Mouse (Mus musculus) kidney, embryonic 16.5 days (tissue): ENCODE data around the gene 1110032F04Rik. TPM values are rescaled to one million over a fixed set of nuclear protein-coding genes. Genes with fewer than 3 reads are reported as not detected.

Source experiments
- ATAC-seq: fragments of 200-750 bp; cut with Nextera tagmentation; 2 replicates; pipeline ENCODE4 v1.8.0; 2017; ENCODE audit warnings: moderate TSS enrichment; ENCODE audit not compliant: low FRiP score, low TSS enrichment
- H3K27ac ChIP-seq: fragments of 300-500 bp; sonication (generic); 2 replicates; pipeline ENCODE4 v1.5.1; 2014; ENCODE audit warnings: low read length
- H3K27me3 ChIP-seq: fragments of 300-500 bp; sonication (generic); 2 replicates; pipeline ENCODE4 v1.6.1; 2014; ENCODE audit warnings: low read length, control low read depth, mixed read lengths; ENCODE audit not compliant: insufficient read depth
- H3K36me3 ChIP-seq: fragments of 300-500 bp; sonication (generic); 2 replicates; pipeline ENCODE4 v1.6.1; 2014; ENCODE audit warnings: low read length, control low read depth, mixed read lengths; ENCODE audit not compliant: insufficient read depth
- H3K4me1 ChIP-seq: fragments of 300-500 bp; sonication (generic); 2 replicates; pipeline ENCODE4 v1.6.1; 2014; ENCODE audit warnings: low read length, control low read depth, mixed read lengths; ENCODE audit not compliant: insufficient read depth
- H3K4me2 ChIP-seq: fragments of 300-500 bp; sonication (generic); replicated peaks from 2 replicates; pipeline ENCODE4 v1.6.1; 2014; ENCODE audit warnings: low read depth, low read length
- H3K4me3 ChIP-seq: fragments of 300-500 bp; sonication (generic); 2 replicates; pipeline ENCODE4 v1.5.1; 2014; ENCODE audit warnings: mild to moderate bottlenecking, low read length
- H3K9ac ChIP-seq: fragments of 300-500 bp; sonication (generic); replicated peaks from 2 replicates; pipeline ENCODE4 v1.6.1; 2014; ENCODE audit warnings: low read length
- H3K9me3 ChIP-seq: fragments of 300-500 bp; sonication (generic); 2 replicates; pipeline ENCODE4 v1.6.1; 2016; ENCODE audit warnings: low read length, control low read depth
- WGBS: fragments of 180-500 bp; shearing (Covaris S2); extraction: QIAGEN DNeasy Blood & Tissue Kit; methylation state at CpG from one replicate; pipeline ENCODE4 v1.1.7; 2014; 5-methylcytosine and 5-hydroxymethylcytosine counted together
- polyA plus RNA-seq: library from polyadenylated mRNA; unstranded; fragments of >200 nt; fragmentation: Nextera tagmentation; extraction: Ambion mirVana; gene quantifications from 2 replicates; pipeline ENCODE4 v1.2.1, GENCODE M21; 2015

The 1110032F04Rik gene
- polyA plus RNA-seq = 4.0 and 5.0 TPM in 2 replicates

DNA sequence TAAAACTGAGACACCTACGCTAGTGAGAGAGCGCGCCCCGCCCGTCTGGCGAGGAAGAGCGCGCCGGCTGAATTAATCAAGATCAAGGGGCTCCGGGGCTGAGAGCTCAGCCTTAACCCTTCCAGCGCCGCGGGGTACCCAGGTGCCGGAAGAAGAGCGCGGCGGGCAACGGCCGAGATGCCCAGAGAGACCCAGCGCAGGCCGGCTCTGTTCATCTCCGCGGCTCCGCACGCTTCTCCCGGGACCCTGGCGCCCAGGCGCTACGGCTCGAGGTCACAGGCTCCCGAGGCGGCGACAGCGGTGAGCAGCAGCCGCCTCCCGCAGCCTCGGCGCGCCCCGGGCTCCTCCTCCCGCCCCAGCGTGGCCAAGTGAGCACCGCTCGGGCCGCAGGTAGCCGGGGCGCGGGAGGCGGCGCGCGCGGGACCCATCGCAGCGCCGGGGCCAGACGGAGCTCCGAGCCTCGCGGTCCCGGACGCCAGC, at the start of gene 1110032F04Rik:
Gene 1110032F04Rik (plus strand): TSS at position 376 of the 480 bp plus-strand sequence.
- peak within 1 kb of the TSS; percentile 100 for H3K4me2 ChIP-seq
- no peaks in the 10 kb centered on the region for H3K9me3 ChIP-seq
- peak within 1 kb of the TSS; percentile 58 for H3K4me3 ChIP-seq
- ATAC-seq = peak; percentile 83
- WGBS = under 1% methylated on average over 62 of the region's 62 CpGs
- peaks cover 27% of the 10 kb centered on the region for H3K27me3 ChIP-seq
- H3K36me3 ChIP-seq = no peaks in the 10 kb centered on the region
- peak within 1 kb of the TSS; percentile 61 for H3K9ac ChIP-seq
- peaks cover 13% of the 10 kb centered on the region for H3K4me1 ChIP-seq
- H3K27ac ChIP-seq = no peak within 1 kb of the TSS

GRCm38 (mm10) chr3:68821406-68821805, 48.0 kb upstream of the 1110032F04Rik start:
- Histone ChIP-seq H3K36me3 (no peaks in the 10 kb centered on the region), H3K4me3 (no peak overlapping the region), H3K4me2 (no peak overlapping the region), H3K9ac (no peak overlapping the region), H3K27ac (peak overlapping the region; percentile 55; the same call in 1 of the 2 replicates), H3K4me1 (peaks cover 33% of the 10 kb centered on the region), H3K9me3 (no peaks in the 10 kb centered on the region), H3K27me3 (no peaks in the 10 kb centered on the region)
- WGBS = 57% methylated on average over 4 of the region's 4 CpGs
- no peak; the same call in 1 of the 2 replicates for ATAC-seq

DNA sequence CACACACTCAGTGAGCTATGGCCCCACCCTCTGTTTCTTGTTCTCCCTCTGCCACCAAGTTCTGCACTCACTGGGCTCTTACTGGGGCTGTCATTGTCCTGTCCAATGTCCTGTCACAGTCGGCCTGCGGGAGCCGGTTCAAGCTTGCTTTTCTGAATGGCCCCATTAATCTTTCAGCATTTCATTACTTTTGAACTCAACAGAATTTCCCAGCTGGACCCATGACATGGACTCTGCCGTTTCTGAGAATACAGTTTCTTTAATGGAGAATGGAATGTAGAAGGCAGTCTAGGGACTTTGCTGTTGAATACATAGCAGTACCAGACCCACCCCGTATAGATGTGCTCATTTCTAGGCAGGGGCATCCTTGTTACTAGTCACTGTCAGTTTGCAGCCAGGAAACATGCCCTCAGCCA, 47.5 kb upstream of the 1110032F04Rik start:
- peak; percentile 79 for ATAC-seq
- H3K27ac ChIP-seq = peak overlapping the region; percentile 82
- H3K4me3 ChIP-seq = no peak overlapping the region
- no peak overlapping the region for H3K4me2 ChIP-seq
- H3K4me1 ChIP-seq = peaks cover 33% of the 10 kb centered on the region
- H3K27me3 ChIP-seq = no peaks in the 10 kb centered on the region
- H3K36me3 ChIP-seq = no peaks in the 10 kb centered on the region
- WGBS = 17% methylated on average over 5 of the region's 5 CpGs
- no peak overlapping the region for H3K9ac ChIP-seq
- no peaks in the 10 kb centered on the region for H3K9me3 ChIP-seq

DNA sequence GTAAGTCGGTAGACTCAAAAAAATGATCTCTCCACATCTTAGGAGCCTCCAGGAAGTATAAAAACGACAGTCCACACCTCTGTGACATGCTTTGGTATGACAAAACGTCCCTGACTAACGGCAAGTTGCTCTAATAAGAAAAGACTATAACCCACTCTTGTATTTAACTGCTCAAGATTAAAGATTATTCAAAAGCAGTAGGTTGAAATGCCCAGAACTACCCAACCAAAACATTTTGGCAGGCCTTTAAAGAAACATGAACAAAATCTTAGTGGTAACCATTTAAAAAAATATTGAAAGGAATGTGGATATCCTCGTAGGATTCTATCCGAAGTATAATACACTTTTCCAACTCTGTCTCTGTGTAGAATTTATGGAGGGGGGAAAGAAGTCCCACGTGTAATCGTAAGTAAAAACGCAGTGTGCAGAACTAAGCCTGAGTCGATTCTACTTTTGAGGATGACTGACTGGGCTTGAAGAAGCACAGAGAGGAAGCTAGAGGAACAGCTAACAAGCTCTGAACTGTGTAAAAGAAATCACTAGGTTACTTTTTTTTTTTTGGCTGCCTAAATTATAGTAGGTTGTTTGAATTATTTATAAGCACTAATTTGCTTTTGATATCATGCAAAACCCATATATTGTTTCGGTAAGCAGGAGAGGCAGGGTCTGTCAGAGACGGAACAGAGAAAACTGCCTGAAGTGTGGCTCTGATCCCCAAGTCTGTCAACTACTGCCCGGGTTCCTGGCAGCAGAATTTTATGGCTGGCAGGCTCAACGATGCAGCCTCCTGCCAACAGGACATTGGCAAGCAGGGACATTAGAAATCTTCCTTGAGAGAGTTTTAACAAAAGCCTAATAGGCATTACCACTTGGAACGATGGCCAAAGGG, 45.3 kb upstream of the 1110032F04Rik start:
- Histone ChIP-seq H3K4me1 (peaks cover 33% of the 10 kb centered on the region), H3K27me3 (no peaks in the 10 kb centered on the region), H3K9me3 (no peaks in the 10 kb centered on the region), H3K9ac (no peak overlapping the region), H3K4me3 (no peak overlapping the region), H3K27ac (peak overlapping the region; percentile 63), H3K4me2 (0 out of 2 replicates have a peak overlapping the region, but pooled peaks have one; percentile 7), H3K36me3 (no peaks in the 10 kb centered on the region)
- WGBS = 29% methylated on average over 15 of the region's 15 CpGs
- no peak for ATAC-seq

DNA sequence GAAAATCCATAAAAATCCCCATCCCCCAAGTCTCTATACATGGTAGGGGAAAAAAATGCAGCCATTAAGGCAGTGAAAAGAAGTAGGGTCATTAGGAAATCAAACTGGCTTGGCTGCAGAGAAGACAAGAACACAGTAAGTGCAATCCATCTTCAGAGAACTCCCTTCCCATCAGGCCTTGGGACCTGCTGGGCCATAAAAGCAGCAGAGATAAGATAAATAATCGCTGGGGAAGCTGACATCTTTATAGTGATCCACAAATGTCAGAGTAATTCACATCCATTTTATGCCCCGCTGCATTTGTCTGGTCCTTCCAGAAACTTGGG, 44.7 kb upstream of the 1110032F04Rik start:
- no peaks in the 10 kb centered on the region for H3K9me3 ChIP-seq
- H3K27ac ChIP-seq = peak overlapping the region; percentile 63
- no peak overlapping the region for H3K4me3 ChIP-seq
- H3K36me3 ChIP-seq = no peaks in the 10 kb centered on the region
- 0 out of 2 replicates have a peak overlapping the region, but pooled peaks have one; percentile 7 for H3K4me2 ChIP-seq
- peaks cover 33% of the 10 kb centered on the region for H3K4me1 ChIP-seq
- no peak overlapping the region for H3K9ac ChIP-seq
- 9% methylated on average over 2 of the region's 2 CpGs for WGBS
- peak; percentile 40 for ATAC-seq
- H3K27me3 ChIP-seq = no peaks in the 10 kb centered on the region

DNA sequence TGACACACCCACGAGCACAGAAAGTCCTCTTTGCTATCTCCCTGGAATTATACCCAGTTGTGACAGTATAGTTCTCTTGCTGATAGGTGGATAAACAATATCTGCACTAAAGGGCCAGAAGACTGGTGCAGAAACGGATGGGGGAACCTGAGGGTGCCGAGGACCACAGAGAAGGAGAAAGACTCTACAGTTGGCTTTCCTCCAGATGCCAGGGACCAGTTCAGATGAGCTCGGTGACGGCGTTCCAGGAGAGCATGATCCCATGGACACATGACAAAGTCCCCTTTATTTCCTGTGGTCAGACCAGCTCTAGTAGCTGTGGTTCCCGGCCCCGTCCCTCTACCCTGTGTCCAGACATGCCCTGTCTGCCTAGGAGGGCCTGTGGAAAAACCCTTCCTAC, 44.2 kb upstream of the 1110032F04Rik start:
- H3K9me3 ChIP-seq = no peaks in the 10 kb centered on the region
- 36% methylated on average over 8 of the region's 8 CpGs for WGBS
- no peak overlapping the region for H3K4me3 ChIP-seq
- no peak overlapping the region for H3K9ac ChIP-seq
- H3K4me2 ChIP-seq = no peak overlapping the region
- no peaks in the 10 kb centered on the region for H3K36me3 ChIP-seq
- 0 out of 2 replicates have a peak overlapping the region, but pooled peaks have one; percentile 15 for H3K27ac ChIP-seq
- ATAC-seq = no peak
- H3K4me1 ChIP-seq = peaks cover 33% of the 10 kb centered on the region
- H3K27me3 ChIP-seq = no peaks in the 10 kb centered on the region

- H3K4me2 ChIP-seq = no peak overlapping the region
- H3K9me3 ChIP-seq = no peaks in the 10 kb centered on the region
- peaks cover 24% of the 10 kb centered on the region for H3K4me1 ChIP-seq
- 92% methylated on average over 5 of the region's 5 CpGs for WGBS
- H3K27ac ChIP-seq = no peak overlapping the region
- no peak for ATAC-seq
- H3K9ac ChIP-seq = no peak overlapping the region
- H3K27me3 ChIP-seq = no peaks in the 10 kb centered on the region
- H3K36me3 ChIP-seq = no peaks in the 10 kb centered on the region
- no peak overlapping the region for H3K4me3 ChIP-seq
Measured at GRCm38 (mm10) chr3:68827671-68828070, 41.7 kb upstream of the 1110032F04Rik start.

GRCm38 (mm10) chr3:68829944-68830343, 39.4 kb upstream of the 1110032F04Rik start:
- H3K36me3 ChIP-seq = no peaks in the 10 kb centered on the region
- H3K9ac ChIP-seq = no peak overlapping the region
- no peak overlapping the region for H3K4me3 ChIP-seq
- peaks cover 6% of the 10 kb centered on the region for H3K4me1 ChIP-seq
- ATAC-seq = no peak
- no peaks in the 10 kb centered on the region for H3K27me3 ChIP-seq
- 46% methylated on average over 3 of the region's 3 CpGs for WGBS
- no peaks in the 10 kb centered on the region for H3K9me3 ChIP-seq
- no peak overlapping the region for H3K4me2 ChIP-seq
- no peak overlapping the region for H3K27ac ChIP-seq

GRCm38 (mm10) chr3:68836857-68837499, 32.4 kb upstream of the 1110032F04Rik start:
- Histone ChIP-seq H3K9me3 (no peaks in the 10 kb centered on the region), H3K4me3 (no peak overlapping the region), H3K4me2 (no peak overlapping the region), H3K4me1 (no peaks in the 10 kb centered on the region), H3K9ac (no peak overlapping the region), H3K27ac (no peak overlapping the region), H3K27me3 (no peaks in the 10 kb centered on the region), H3K36me3 (no peaks in the 10 kb centered on the region)
- 85% methylated on average over 6 of the region's 6 CpGs for WGBS
- ATAC-seq = no peak
